Mouse (Mus musculus) frontal cortex, postnatal 10 days (tissue): ENCODE measurements around the gene Cux1.
"Not testable (repeated sequence)": the region's sequence is repeated elsewhere in the genome, so short reads cannot be mapped to it uniquely, and the experiment has no call there.

ENCODE experiments used
- DNase-seq, 2 experiments: peaks; one replicate each; pipeline ENCODE4 v3.0.0; 2022; ENCODE audit warnings: low spot score in 2 of 2, mixed read lengths in 1 of 2

Cux1 gene

GRCm38 (mm10) chr5:136248441-136248840 lies 318.8 kb downstream of the Cux1 start:
- DNase-seq: no peak

GRCm38 (mm10) chr5:136246452-136246838 lies 320.8 kb downstream of the Cux1 start, which contains the start of gene Sh2b2:
Gene Sh2b2 (minus strand): TSS chr5:136246556.
- DNase-seq: no peak

GRCm38 (mm10) chr5:136245541-136246451 lies 321.5 kb downstream of the Cux1 start:
- no peak for DNase-seq

GRCm38 (mm10) chr5:136244762-136245540 lies 322.3 kb downstream of the Cux1 start:
- DNase-seq: peak; percentile 78 to 87

GRCm38 (mm10) chr5:136243851-136244761 lies 323.2 kb downstream of the Cux1 start:
- peak in 1 of 2 experiments; percentile 38 for DNase-seq

- no peak for DNase-seq
Measured at GRCm38 (mm10) chr5:136241161-136241560, 326.1 kb downstream of the Cux1 start.

- DNase-seq: no peak
Measured at GRCm38 (mm10) chr5:136240381-136240780, 326.9 kb downstream of the Cux1 start.

GRCm38 (mm10) chr5:136237607-136238006 lies 329.7 kb downstream of the Cux1 start:
- DNase-seq: no peak

GRCm38 (mm10) chr5:136236611-136237010 lies 330.7 kb downstream of the Cux1 start:
- DNase-seq: no peak

GRCm38 (mm10) chr5:136230348-136231035 lies 336.8 kb downstream of the Cux1 start:
- DNase-seq: no peak

GRCm38 (mm10) chr5:136226246-136226876 lies 340.9 kb downstream of the Cux1 start:
- DNase-seq: no peak

- DNase-seq: no peak
Measured at GRCm38 (mm10) chr5:136218585-136218984, 348.7 kb downstream of the Cux1 start.

GRCm38 (mm10) chr5:136217932-136218381 lies 349.3 kb downstream of the Cux1 start:
- no peak for DNase-seq

GRCm38 (mm10) chr5:136217004-136217665 lies 350.2 kb downstream of the Cux1 start:
- no peak for DNase-seq

GRCm38 (mm10) chr5:136215958-136216357 lies 351.3 kb downstream of the Cux1 start:
- no peak for DNase-seq

- no peak for DNase-seq
Measured at GRCm38 (mm10) chr5:136215211-136215610, 352.1 kb downstream of the Cux1 start.

GRCm38 (mm10) chr5:136213716-136214115 lies 353.6 kb downstream of the Cux1 start:
- DNase-seq: no peak

- no peak for DNase-seq
Measured at GRCm38 (mm10) chr5:136212716-136213115, 354.6 kb downstream of the Cux1 start.

- not testable (repeated sequence) for DNase-seq
Measured at GRCm38 (mm10) chr5:136211341-136212102, 355.8 kb downstream of the Cux1 start.
